Mouse (Mus musculus) lung, postnatal 14 days (tissue): ENCODE data around the gene Gm10320.

ENCODE experiments used
- DNase-seq: peaks from one replicate; pipeline ENCODE4 v3.0.0; 2021

The Gm10320 gene

DNA sequence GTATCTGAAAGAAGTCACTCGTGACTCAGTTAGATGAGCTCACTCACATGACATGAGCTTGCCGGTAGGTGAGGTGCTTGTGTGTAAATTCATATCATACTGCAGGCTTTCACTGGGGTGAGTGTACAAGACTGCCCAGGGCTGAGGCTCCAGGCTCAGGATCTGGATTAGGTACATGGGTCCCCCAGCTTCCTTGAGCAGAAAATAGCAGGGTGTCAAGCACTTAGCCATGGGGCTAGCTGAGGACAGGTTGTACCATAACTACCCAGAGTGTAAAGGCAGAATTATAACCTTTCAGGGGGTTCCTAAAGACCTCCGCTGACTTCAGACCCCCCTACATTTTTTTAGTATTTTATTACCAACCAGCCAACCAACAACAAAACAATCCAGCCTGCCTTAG is at the start of gene Gm10320:
Gene Gm10320, minus strand, starts transcription at position 93 of the 400 bp plus-strand sequence.
- no peak for DNase-seq

DNA sequence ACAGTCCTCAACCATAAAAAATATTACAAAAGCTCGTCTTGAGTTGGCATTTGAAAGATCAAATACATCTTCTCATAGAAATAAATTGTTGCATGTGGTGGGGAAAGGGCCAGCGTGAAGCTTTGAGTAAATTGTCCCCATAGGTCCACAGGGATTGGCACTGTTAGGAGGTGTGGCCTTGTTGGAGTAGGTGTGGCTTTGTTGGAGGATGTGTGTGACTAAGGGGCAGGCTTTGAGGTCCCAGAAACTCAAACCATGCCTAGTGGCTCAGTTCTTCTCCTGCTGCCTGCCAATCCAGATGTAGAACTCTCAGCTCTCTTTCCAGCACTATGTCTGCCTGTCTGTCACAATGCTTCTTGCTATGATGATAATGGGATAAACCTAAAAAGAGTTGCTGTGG is 49.8 kb upstream of the Gm10320 start:
- no peak for DNase-seq

DNA sequence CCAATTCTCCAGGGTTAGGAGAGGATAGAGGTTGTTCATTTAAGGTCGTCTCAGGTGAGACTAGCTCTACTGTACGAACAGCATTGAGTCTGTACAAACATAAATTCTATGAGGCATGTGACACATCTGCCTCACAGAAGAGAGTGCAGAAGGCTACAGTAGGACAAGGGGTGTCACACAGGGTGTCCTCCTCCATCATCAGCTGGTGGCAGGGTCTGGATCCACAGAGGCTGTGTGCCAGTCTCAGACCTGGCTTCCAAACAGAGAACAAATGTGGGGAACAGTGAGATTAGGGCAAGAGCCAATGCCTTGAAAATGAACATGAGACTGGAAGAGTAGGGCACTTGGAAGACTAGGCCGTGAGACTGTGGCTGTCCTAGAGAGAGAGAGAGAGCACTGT is 48.4 kb upstream of the Gm10320 start:
- no peak for DNase-seq

DNA sequence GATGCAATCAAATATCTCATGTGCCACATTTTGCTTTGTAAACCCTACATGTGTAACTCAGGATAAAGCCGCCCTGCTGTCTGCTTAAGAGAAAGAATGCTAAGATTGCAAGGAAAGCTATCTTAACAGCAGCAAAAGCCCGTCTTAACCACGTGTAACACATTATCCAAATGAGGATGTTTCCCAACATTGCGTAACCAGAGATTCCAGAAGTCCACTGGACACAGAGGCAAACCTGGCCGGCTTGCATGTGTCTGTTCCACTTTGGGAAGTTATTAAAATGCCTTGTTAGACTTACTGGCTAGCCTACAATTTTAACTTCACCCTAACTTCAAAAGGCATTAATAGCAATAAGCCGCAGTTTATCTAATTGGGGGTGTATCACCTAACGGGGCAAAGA is 47.5 kb upstream of the Gm10320 start:
- no peak for DNase-seq

DNA sequence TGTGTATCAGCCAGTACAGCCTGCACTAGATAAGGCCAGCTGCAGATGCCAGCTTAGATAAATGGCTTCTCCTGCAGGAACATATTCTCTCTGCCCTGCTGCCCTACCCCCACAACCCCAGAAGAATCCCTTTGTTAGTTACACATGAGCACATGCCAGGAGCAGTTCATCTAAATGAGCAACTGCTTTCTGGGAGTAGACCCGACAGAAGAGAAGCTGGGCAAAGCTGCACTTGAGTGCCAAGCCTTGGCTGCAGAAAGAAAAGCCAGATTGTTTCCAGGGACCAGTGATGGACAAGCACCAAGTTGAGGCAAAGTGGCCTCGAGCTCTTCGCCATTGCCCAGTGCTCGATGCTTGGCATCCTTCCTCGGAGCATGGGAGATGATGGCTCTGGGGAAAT is 46.8 kb upstream of the Gm10320 start:
- no peak for DNase-seq

DNA sequence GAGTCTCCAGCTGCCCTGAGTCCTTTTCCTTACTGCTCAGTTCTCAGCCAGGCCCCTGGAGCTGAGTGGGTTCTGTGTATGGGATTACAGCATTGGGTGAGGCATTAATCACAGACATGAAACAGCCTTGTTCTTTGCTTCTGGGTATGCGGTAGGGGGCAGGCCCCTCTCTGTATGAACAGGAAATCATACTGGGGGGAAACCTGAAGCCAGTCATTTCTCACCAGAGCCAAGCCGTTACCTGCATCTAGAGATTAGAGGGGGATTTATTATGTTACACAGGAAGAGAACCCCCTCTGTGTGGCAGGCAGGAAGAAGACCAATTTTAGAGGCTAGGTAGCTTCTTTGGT is 43.1 kb upstream of the Gm10320 start:
- DNase-seq = no peak

DNA sequence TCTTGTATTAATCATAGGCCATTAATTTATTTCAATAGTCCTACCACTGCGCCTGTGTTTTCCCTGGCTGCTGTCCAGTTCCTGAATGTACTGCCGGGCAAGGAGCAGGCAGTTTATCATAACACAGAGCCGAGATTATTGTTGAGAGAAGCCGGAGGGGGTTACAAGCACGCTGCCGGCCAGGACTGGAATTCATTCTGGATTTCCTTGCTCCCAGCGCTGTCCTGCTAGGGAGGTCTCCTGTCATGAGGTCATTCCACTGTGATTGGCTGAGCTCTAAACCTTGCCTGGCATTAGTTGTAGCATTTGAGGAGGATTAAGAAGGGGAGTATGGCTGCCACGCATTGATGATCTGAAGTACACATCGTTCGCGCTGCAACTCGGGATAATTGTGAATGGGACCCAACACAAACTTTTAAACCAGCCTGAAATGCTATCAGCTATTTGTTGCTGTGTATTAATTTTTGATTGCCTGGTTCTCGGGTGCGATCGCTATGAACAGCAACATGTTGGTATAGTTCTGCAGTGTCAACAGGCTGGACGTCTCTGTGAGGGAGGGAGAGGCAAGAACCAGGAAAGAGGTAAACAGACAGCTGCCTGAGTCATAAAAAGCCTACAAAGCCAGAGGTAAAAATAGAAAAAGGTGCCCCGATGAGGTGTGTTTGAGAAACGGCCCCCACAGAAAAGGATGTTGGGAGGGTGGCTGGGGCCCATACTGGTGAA is 42.5 kb upstream of the Gm10320 start:
- DNase-seq = peak; percentile 66

DNA sequence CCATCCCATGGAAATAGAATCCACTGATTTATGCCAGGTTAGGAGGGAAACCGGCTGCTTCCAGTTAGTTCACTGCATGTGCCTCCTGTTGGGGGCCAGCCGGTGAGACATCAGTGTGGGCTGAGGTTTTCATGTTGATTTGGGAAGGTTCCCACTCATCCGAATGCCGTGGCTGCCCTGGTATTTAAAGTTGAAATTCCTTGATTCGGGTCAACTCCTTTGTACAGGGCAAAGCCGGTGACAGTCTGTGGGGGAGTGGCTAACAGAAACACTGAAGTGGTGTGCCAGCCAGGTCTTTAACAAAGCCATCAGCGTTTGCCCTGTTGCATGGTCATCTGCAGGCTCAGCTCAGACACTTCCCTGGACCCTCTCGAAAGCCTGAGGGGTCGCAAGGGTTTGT is 41.6 kb upstream of the Gm10320 start:
- no peak for DNase-seq

DNA sequence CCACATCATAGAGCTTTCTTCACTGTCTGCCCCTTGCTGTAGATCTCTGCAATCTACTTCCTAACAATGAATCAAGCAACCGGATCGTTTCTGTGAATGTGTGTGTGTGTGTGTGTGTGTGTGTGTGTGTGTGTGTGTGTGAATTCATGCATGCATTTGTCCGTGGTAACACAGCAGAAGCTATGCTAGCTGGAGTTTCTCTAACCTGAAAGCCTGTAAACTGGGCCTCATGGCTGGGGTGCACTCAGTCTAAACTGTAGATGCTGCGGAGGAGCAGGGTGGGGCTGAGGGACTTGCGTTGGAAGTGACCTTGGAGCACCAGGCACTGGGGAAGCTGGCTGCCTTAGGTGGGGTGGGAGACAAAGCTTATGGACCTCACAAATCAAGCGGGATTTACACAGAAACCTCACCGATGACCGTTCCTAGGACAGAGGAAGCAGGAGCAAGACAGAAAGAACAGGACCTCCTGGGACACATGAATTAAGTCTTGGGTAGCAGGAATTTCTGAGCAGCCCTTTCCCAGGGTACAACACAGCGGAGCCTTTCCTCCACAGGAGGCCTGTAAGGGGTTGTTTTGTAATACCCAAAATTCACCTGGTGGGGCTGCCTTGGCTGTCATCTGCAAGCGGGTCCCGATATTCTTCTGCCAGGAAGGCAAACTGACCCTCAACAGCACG is 41.0 kb upstream of the Gm10320 start:
- DNase-seq = no peak

DNA sequence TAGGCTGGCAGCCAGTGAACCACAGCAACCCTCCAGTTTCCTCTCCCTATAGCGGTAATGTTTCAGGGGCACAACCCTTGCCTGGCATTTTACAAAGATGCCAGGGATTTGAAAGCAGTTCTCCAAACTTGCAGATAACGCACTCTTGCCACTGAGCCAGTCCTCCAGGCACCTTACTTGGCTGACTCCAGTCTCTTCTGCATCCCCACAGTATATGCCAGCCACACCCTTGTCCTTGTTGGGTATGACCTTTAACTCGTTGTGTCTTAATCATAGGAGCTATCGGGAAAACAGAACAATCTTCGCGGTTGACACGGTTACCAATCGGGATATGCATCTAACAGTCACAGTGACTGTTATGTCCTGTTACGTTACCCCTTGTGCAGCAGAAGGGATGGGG is 40.2 kb upstream of the Gm10320 start:
- no peak for DNase-seq

DNA sequence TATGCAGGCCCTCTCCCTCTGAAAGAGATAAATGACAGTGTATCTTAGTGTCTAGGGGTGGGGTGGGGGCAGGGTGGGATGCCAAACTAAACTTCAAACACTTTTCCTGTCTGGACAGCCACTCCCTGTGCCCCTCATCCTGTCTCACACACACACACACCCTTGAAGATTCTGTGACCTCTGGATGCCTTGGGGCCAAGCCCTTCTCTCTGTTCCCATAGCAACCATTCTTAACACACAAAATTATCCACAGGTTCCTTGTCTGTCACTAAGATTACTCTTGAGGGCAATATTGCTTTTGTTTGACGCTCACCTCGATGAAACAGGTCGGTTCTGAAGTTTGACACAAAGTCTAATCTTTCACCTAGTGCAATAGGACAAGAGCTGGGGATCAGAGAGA is 39.5 kb upstream of the Gm10320 start:
- DNase-seq = no peak

DNA sequence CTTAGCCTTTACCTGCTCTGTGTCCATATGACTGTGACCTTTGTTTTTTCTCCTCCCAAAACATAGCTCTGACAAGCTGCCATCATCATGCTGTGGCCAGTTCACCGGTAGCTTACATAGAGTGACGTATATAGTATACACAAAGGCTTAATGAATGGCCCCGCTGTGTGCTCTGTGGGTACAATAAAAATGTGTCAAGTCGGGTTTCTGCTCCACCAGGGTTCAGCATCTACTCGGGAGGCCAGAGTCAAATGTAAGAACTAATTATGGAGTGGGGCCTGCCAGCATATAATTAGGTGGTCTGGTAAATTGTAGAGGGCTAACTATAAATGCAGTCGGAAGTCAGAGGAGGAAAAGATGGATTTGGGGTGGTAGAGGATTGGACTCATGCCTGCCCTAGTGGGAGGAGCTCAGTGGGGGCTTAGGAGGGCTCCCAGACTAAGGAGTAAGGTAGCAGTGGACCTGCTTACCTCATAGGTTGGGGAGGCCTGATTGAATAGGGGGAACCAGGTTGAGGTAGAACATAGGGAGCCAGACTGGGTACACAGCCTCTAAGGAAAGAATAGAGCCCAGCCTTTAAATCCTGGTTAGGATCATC is 32.0 kb upstream of the Gm10320 start:
- DNase-seq = no peak

DNA sequence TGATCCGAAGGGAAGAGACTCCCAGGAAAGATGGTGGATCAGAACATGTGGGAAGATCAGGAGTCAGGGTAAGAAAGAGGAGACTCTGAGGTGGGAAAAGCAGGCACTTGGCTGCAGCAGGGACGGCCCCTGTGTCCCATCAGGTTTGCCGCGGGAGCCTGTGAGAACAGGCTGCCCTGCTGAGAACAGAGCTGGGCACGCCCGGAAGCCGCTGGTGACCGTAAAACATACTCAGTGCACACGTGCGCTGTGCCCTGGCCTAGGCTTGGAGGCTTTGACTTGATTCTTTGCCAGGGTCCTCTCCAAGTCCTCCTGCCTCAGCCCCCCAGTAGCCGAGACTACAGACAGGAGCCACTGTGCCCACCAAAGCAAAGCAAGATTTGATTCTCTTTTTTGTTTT is 26.5 kb upstream of the Gm10320 start:
- DNase-seq = no peak

DNA sequence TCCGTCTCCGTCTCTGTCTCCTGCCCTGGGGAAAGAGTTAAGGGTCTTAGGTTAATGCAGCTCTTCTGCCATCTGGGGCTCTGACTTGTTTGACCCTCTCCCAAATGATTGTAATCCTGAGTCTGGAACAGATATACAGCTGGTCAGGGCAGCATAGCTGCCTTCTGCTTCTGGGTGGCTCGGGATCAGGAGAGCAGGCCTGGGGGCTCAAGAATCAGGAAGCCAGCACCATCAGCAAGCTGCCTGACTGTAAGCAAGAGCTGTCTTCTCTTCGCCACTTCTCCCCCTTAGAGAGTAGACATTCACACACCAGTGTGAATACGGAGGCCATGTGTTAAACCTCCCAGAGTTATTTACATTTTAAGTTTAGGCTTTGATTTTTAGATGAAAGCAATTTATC is 25.9 kb upstream of the Gm10320 start:
- no peak for DNase-seq

DNA sequence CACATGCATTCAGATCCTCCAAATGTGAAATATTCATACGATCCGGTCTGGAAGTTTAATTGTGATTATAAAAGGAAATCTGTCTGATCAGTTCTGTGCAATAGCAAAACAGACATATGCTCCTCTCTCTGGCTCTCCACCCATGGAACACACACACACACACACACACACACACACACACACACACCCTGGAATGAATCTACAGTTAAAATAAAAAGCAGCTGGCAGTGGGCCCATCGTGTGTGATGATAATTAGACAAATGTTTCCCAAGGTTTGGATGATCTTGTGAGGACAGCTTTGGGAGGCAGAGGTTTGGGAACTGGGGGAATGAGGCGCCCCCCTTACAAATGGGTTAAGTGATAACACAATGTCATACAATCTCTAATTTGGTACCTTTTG is 25.2 kb upstream of the Gm10320 start:
- DNase-seq = no peak

DNA sequence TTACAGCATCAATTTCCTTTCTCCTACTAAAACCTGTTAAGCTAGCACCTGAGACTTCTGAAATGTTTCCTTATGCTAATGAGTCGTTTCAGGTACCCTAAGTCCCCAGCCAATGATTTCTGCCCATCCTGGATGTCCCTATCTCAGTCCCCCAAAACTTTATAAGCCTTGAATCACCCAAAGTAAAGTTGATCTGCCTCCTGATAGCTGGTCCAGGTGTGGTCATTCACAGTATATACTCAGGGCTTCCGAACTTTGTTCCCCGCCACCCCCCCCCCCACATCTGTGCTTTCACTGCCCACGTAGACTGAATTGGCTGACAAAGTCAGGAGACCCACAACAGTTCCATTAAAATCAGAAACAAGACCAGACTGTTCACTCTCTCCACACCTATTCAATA is 20.3 kb upstream of the Gm10320 start:
- no peak for DNase-seq

DNA sequence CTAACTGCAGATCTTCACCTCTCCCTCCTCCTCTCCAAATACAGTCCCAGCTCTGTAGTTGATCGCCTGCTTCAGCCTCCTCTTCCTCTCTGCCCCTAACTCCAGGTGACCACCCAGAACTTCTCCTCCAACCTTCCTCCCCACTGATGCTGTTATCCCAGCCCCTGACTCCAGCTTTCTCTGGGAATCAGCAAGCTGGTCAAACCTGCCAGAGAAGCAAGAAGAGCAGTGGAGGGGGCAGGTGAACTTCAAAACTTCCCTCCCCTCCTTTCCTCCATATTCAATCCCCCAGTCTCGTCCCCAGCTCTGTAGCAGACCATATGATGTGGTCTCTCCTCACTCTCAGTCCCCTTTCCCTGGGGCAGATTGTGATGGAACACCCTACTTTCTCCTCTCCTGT is 15.9 kb upstream of the Gm10320 start:
- no peak for DNase-seq

DNA sequence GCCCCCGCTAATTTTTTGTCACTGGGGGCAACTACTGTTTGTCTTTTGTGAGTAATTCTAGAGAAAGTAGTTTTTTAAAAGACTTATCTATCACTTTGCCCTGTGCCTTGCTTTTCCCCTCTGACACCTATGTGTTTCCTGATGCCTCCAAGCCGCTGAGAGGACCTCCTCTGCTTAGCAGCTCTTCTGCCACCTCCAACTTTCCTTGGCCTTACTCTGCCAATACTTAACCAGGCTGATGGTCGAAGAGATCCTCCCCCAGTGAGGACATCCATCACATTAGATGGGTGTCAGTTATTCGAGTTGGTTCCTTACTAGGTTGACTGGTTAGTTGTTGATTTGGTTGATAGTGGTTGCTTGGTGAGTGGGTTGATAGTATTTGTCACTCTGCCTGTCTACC is 14.7 kb upstream of the Gm10320 start:
- no peak for DNase-seq

DNA sequence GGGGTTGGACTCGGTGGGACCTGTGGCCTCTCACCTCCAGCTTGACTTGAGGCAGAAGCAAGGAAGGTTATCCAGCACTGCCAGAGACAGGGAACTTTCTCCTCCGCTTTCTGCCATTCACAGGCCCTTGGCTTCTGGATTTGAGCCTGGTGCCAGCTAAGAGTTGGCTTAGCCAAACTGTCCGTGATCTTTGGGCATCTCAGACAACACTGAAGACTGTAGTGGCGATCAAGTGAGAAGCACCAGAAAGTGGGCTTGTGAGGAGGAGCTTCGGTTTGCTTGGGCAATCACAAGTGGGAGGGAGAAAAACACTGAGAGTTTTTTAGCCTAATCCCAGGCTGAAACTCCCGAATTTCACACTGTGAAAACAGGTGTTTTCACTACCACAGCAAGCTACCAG is 14.2 kb upstream of the Gm10320 start:
- no peak for DNase-seq

DNA sequence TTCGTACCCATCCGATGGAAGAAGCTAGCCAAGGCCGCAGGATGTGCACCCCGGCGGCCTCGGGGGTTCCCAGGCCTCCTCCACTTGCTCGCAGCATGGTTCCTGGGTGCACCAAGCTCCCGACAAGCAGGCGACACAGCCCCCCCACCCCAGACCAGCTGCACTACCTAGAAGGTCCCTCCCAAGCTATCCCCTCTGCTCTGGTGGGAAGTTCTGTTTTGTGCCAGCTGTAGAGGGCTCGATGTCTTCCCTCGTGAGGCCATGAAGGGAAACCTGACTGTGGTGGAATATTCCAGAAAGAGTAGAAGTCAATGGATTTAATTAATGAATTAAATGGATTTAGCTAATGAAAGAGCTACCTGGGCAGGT is 13.7 kb upstream of the Gm10320 start:
- no peak for DNase-seq

DNA sequence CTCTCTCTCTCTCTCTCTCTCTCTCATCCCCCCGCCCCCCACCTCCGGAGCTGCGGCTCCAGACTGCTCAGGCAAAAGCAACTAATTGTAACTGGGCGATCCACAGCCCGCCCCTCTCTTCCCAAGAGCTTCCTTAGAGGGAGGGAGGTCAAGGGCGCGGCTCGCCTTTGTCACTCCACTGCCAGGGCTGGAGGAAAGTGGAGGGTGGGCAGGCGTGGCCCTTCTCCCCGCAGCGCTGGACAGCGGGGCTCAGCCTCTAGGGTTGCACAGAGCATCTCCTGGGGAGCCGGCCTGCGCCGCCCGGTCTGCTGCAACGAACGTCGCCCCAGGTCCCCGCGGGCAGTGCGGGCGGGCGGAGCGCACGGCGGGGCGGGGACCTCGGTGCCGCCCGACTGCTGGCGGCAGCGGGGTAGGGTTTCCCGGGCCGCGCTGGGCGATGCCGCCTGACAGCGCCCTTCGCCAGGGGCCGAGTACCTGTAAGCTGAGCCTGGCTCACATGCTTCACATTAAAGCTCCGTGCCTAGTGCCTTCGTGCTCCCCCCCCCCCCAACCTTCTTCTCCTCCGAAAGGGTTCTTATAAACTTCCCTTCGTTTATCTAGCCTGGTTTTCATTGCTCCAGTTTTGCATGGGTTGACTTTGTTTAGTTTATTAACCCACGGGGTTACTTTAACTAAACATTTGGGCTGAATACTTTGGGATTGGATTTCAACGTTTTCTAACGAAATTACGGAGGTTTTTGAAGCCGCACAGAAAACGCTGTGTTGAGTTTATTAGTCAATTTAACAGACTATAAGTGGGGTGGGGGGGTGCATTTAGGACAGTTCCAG is 13.1 kb upstream of the Gm10320 start:
- no peak for DNase-seq

DNA sequence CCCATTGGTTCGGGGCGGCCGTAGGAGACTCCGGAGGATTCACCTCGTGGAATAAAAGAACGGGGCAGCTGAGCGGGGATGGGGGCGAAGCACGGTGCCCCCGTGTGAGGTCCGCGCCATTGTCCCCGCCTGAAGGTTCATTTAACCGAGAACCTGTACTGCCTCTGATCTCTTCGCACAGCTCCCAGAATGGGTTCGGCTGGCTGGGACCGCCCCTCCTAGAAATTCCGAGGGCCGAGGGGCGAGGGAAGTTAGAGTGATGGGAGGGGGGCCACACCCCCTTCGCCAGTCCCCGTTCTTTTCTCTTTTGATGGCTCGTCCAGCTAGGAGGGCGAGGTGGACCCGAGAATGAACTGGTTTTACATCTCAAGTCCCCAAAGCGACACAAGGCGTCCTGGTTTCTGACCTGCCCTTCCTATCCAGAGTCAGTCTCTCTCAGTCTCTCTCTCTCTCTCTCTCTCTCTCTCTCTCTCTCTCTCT is 12.4 kb upstream of the Gm10320 start:
- DNase-seq = no peak

DNA sequence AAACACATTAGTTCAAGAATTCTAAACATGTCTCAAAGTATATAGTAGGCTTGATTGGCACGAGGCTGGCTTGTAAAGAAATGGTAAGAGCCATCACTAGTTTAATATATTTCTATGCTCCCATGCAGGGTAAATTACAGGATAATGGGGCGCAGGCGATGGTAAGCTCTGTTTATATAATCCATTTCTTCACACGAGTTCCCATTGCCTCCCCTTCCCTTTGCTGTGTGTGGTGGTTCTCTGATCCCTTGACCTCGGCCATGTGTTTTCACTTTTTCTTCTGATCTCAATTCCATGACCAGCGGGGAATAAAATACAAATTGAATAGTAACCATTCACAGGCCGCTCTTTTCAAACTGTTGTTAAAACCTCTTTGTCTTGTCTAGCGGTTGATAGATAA is 11.8 kb upstream of the Gm10320 start:
- no peak for DNase-seq
